Mouse (Mus musculus) cortical plate, adult 2 months (tissue): ENCODE results near the gene Hsf2bp. TPM values are rescaled to one million over a fixed set of nuclear protein-coding genes. Genes with fewer than 3 reads are reported as not detected.

Experiments
- H3K27ac ChIP-seq: fragments of 200-500 bp; 2 replicates; pipeline ENCODE4 v1.5.1; 2012; ENCODE audit warnings: low read length, control low read depth, inconsistent platforms; ENCODE audit not compliant: insufficient read depth
- H3K4me1 ChIP-seq: fragments of 200-500 bp; 2 replicates; pipeline ENCODE4 v1.6.1; 2011; ENCODE audit warnings: low read length; ENCODE audit not compliant: control insufficient read depth, insufficient read depth
- H3K4me3 ChIP-seq: fragments of 200-500 bp; 2 replicates; pipeline ENCODE4 v1.5.1; 2011; ENCODE audit warnings: mild to moderate bottlenecking, low read length, control low read depth; ENCODE audit not compliant: insufficient read depth
- CTCF ChIP-seq: fragments of 200-500 bp; IDR thresholded peaks from 2 replicates; pipeline ENCODE4 v1.5.1; 2011; ENCODE audit warnings: mild to moderate bottlenecking, control low read depth, low read length; ENCODE audit not compliant: insufficient read depth; ENCODE audit errors: extremely low read depth
- POLR2A ChIP-seq: fragments of 200-500 bp; IDR thresholded peaks from 2 replicates; pipeline ENCODE4 v1.6.1; 2011; ENCODE audit warnings: mild to moderate bottlenecking, low read length, control low read depth; ENCODE audit not compliant: insufficient read depth; ENCODE audit errors: extremely low read depth
- polyA plus RNA-seq: library from polyadenylated mRNA; depleted of rRNA; stranded (reverse); fragments of >200 nt; gene quantifications from 2 replicates; pipeline ENCODE4 v1.2.3, GENCODE M21; 2012

Gene Hsf2bp
- polyA plus RNA-seq, 1 experiment = 0.27 TPM

DNA sequence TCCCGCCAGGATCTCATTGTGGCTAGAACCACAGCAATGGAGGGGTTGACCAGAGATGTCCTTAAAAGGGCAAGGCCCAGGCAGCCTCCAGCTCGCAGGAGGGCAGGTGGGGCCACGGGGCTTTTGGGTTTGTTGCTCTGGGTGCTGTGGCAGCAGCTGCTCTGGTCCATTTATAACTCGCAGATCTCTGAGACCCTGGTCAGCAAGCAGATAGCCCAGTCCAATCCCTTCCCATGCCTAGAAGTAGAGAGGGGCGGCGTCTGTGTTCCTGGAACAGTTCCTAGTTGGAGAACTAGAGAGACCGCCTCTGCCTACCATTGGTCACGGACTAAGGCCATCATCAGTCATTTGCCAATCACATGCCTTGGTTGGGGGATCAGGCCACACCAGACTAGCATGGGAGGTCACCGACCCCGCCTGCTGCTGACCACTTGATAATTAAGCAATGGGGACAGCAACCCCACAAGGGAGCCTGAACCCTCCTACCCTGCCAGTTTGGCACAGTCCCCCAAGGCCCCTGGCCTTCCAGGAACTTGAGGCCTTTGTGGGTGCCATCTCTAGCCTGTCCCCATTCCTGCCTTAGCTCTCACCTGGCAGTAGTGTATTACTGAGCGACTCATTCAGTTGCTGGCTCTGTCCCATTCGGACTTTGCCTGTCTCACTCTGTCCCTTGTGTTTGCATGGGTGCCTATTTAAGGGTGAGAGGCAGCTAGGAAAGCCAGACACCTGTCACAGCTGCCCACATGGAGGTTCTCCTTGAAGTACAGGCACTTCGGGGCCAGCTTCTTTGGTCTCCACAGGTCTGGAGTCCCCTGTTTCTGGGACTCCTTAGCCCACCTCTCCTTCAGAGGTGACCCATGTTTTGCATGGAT is 106.1 kb downstream of the Hsf2bp start:
- no peak overlapping the region for H3K4me3 ChIP-seq
- TF ChIP-seq CTCF = no peak
- no peak for TF ChIP-seq POLR2A
- no peaks in the 10 kb centered on the region for H3K4me1 ChIP-seq
- H3K27ac ChIP-seq = no peak overlapping the region

- no peak overlapping the region for H3K4me3 ChIP-seq
- TF ChIP-seq CTCF (no peak), POLR2A (no peak)
- H3K4me1 ChIP-seq = no peaks in the 10 kb centered on the region
- no peak overlapping the region for H3K27ac ChIP-seq
Measured at GRCm38 (mm10) chr17:31929032-31929431, 107.1 kb downstream of the Hsf2bp start.

DNA sequence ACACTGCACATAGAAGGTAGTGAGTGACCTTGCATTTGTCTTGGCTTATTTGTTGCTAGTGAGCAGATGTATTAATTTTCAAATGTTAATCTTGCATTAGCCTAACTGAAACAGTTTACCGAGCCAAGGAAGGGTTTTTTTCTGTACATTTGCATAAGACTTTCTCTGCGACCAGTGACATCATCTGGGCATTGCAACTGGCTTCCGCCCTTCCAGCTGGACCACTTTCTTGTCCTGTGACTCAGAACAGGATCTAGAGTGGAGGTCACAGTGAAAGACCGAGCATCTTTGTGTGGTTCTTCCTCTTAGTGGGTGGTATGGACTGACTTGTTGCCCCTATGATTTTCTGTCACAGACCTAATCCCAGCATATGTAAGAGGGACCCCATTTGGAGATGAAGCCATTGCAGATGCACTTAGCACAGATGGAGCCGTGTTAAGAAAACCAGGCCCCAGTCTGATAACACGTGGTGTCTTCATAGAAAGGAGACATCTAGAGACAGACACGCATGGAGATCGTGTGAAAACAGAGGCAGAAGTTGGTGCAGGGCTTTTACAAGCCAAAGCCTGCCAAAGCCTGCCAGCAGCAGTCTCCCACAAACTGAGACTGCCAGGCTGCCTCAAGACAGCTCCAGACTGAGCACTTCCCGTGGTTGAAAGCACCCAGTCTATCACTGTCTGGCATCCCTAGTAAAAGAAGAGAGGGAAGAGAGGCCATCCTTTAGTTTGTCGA is 108.1 kb downstream of the Hsf2bp start:
- no peak for TF ChIP-seq CTCF
- no peak for TF ChIP-seq POLR2A
- H3K4me1 ChIP-seq = no peaks in the 10 kb centered on the region
- no peak overlapping the region for H3K27ac ChIP-seq
- H3K4me3 ChIP-seq = no peak overlapping the region

DNA sequence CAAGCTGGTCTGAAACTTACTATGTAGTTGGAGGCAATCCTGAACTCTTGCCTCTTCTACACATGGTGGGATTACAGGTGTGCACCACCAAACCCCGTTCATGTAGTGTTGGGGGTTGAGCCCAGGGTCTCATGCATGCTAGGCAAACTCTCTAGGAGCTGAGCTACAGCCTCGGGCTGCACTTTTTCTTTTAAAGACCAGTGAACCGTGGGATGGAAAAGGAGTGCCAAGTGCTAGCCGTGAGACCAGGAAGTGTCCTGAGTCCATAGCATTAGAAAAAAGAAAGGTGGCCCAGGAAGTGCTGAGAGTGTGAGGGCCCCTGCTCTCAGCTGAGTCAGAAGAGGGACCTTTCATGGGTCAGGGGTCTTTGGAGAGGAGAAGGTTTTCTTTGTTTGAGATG is 111.9 kb downstream of the Hsf2bp start:
- Histone ChIP-seq H3K4me1 (no peaks in the 10 kb centered on the region), H3K4me3 (no peak overlapping the region), H3K27ac (no peak overlapping the region)
- TF ChIP-seq CTCF (no peak), POLR2A (no peak)

- no peak overlapping the region for H3K4me3 ChIP-seq
- H3K4me1 ChIP-seq = no peaks in the 10 kb centered on the region
- TF ChIP-seq POLR2A (no peak), CTCF (no peak)
- no peak overlapping the region for H3K27ac ChIP-seq
Measured at GRCm38 (mm10) chr17:31923310-31923970, 112.7 kb downstream of the Hsf2bp start.

DNA sequence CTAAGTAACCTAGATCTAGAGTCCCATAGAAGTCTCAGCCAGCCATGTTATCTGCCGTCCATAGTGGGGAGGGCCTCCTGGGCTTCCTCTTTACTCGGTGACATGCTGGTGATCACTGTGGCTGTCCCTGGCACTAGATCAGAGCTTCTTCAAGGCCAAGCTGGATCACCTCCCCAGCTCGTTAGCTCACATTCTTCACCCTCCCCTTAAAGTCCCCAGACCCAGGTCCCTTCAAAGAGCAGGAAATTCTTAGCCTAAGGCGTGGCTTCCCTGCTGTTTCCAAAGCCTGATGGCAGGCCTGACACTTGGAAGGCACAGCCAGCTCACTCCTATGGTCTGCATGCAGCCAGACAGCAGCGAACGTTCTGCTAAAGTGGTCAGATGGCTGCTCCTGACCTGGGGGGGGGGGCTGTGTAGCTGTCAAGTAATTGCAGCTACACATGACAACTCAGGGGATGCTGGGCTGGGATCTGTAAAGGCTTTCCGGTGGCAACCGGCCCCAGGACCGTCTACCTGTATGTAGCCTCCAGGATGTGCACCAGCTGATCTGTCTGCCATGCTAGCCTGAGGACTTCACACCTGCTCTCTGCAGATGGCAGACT is 115.5 kb downstream of the Hsf2bp start:
- Histone ChIP-seq H3K4me1 (no peaks in the 10 kb centered on the region), H3K27ac (peak overlapping the region; percentile 43), H3K4me3 (no peak overlapping the region)
- no peak for TF ChIP-seq POLR2A

- TF ChIP-seq CTCF (no peak), POLR2A (no peak)
- peak overlapping the region; percentile 54; the same call in 1 of the 2 replicates for H3K27ac ChIP-seq
Measured at GRCm38 (mm10) chr17:31919599-31919998, 116.5 kb downstream of the Hsf2bp start.

DNA sequence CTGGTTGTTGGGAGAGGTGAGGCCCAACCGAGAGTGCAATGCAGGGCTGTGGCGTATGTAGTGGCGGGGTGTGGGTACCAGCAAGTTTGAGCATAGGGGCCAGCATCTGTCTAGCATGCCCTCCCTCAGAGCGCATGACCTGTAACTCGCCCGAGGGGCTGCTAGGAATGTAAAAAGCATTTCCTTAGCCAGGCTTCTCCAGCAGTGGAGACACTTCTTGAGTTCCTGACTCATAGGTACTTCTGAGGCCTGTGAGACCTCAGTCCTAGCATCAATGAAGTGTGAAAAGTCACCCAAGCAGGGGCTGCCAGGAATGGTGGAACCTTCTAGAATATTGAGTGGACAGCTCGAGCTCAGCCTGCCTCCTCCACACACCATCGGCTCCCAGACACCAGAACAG is 117.8 kb downstream of the Hsf2bp start:
- no peaks in the 10 kb centered on the region for H3K4me1 ChIP-seq
- no peak overlapping the region for H3K4me3 ChIP-seq
- no peak overlapping the region for H3K27ac ChIP-seq
- TF ChIP-seq CTCF (no peak), POLR2A (no peak)

More at GRCm38 (mm10) chr17:31919599-31919998, 116.5 kb downstream of the Hsf2bp start:
- Histone ChIP-seq H3K4me3 (no peak overlapping the region), H3K4me1 (no peaks in the 10 kb centered on the region)

DNA sequence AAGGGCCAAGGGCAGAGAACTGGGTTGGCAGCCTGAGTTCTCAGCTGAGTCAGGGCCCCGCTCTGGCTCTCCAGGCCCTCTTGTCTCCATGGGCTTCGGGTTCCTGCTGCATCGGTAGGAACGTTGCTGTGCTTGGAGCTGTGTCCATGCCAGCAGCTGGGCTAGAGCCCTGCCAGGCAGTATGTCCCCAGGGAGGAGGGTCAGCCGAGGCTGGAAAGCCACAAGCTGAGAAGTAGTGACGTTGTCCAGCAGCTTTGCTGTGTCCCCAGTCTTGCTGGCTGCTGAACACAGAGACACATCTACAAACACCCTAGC is 119.7 kb downstream of the Hsf2bp start:
- H3K4me1 ChIP-seq = no peaks in the 10 kb centered on the region

More for the DNA sequence above, 119.7 kb downstream of the Hsf2bp start:
- Histone ChIP-seq H3K27ac (no peak overlapping the region), H3K4me3 (no peak overlapping the region)
- no peak for TF ChIP-seq CTCF
- TF ChIP-seq POLR2A = no peak
